Mouse (Mus musculus): ENCODE results near the gene Cplx1. TPM values are rescaled to one million over a fixed set of nuclear protein-coding genes. Genes with fewer than 3 reads are reported as not detected.
"Not testable (repeated sequence)": the region's sequence is repeated elsewhere in the genome, so short reads cannot be mapped to it uniquely, and the experiment has no call there.

Gene Cplx1
- total RNA-seq, 2 experiments from 2014 or later = not detected

DNA sequence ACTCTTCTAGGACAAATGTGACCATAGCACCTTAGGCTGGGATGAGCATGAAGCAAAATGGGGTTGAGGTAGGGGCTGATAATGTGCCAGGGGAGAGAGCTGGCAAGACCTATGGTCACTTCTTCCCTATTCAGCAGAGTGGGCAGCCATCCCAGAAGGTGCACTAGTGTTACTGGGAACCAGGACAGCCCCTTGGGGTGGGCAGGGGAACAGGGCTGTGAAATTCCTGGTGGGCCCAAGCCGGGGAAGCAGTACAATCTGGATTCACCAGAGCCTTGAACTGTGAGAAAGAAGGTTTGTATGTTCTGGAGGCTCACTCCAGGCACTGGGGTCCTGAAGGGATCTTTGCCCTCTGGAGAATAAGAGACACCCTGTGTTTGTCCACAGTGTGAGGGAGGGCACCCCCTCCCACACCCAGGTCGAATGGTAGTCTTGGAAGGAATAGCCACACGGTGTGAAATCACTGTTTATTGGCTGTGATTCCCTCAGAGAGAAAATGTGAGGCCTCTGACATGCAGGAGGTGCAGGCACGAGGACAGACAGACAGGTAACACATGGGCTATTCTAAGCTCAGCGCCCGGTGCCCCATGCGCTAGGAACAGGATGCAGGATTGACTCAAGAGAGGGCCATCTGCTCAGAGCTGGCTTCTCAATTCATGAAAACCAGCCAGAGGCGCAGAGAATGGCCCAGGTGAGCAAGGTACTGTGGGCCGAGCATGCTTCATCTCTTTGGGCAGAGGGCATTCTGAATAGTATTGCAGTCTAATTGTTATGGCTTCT is 31.5 kb downstream of the Cplx1 start:
- ATAC-seq (replicated peaks; ENCODE audit: poor library complexity) = no peak

DNA sequence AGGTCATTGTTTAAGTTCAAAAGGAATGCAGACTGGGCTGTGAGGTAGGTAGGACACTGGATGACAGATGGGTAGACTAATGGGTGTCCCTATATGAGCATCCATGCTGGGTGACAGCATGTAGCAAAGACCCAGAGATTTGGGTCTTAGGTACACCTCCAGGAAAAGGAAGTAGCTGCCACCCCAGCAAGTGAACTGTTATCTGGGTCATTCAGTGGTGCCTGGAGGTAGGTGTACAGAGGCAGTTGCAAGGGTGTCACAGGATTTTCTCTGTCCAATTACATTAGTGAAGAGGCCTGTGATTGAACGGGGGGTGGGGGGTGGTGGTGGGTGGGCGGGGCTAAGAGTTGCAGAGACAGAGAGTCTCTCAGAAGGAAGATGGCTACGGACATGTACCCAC is 33.2 kb downstream of the Cplx1 start:
- 0 out of 2 replicates have a peak, but pooled peaks have one; percentile 6 for ATAC-seq (replicated peaks; ENCODE audit: poor library complexity)

DNA sequence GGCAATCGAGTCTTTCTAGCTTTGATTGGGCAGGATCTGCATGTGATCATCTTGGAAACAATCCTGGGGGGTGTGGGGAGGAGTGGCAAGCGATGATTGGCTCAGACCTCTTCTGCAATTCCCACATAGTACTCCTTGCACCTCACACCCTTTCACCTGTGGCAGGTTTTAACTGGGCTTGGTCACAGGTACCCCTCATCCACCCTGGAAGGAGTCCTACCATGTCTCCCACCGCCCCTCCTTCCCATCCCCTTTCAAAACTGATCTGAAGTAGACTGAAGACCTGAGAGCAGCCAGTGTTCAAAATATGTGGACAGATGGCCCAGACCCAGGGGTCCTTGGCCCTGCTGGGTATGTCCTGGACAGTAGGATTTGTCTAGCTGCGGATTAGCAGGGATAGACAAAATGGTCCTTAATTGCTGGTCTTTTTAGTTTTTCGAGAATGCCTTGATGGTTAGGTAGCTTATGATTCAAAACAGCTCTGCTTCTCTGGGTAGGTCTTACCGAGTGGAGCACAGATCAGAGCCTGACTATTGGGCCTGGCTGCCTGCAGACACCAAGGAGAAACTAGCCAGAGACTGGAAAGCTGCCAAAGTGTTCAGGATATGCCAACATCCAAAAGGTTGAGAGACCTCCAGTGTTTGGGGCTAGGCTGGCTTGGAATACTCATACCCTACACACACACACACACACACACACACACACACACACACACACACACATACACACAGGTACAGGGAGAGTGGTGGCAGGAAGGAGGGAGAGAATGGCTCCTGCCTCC is 34.1 kb downstream of the Cplx1 start:
- no peak for ATAC-seq (replicated peaks; ENCODE audit: poor library complexity)

DNA sequence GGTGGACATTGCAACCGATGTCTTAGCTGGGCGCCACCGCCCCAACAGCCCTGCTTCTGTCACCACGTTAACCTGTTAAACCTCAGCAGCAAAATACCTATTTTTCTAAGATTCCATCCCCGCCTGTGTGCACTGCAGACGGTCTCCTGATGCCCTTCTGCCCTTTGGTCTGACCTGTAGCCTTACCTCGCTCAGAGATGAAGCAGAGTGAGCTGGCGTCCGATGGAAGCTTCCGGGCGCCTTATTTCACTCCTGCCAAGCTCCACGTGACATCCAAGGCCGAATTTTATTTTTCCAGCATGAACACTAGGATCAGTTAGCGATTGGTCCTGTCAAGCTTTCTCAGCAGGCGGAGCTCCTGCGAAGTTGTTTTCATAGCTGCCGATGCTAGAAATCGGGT is 47.5 kb downstream of the Cplx1 start:
- no peak for ATAC-seq (replicated peaks; ENCODE audit: poor library complexity)

DNA sequence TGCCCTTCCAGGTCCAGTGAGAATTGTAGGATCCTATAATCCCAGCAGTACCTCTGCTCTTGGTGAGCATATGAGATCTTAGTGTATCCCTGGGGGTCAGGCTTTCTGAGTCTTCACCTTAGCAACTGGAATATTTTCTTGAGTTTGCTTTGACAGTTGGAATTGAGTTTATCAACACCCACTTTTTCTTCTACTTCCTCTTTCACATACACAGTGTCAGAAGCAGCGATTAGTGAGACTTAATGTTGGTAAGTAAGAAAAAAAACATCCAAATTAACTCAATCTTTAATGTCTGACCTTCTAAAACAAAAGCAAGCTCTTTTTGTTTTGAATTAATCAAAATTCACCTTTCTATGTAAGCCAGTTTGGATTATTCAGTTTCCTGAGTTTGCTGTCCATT is 48.3 kb downstream of the Cplx1 start:
- peak; percentile 40 for ATAC-seq (replicated peaks; ENCODE audit: poor library complexity)

DNA sequence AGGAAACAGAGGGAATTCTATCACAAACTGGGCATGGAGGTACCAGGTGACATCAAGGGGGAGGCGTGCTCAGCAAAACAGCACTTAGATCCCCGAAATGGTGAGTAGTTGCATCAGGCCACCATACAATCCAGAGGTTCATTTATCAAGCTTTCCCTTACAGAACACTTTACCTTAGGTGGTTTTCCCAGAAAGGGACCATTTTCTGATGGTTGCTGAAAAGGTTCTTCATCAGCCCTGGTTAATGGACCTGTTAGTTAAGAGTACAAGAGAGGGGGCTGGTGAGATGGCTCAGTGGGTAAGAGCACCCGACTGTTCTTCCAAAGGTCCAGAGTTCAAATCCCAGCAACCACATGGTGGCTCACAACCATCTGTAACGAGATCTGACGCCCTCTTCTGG is 63.7 kb downstream of the Cplx1 start:
- not testable (repeated sequence) for ATAC-seq (replicated peaks; ENCODE audit: poor library complexity)

DNA sequence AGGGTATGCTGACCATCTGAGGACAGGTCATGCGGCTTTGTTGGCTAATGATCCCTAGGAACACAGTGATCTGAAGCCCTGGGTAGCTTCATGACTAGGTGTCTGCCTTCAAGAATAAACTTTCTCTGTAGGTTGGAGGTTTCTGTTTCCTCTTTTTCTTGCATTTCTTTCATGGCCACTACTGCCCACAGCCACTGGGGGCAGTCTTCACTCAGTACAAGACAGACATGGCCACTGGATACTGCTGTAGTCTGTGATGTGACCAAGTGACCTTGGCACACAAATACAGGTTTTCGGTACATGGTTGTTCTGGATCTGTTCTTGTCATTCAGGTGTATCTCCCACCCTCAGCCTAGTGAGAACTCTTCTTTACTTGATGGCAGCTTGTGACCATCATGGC is 64.6 kb downstream of the Cplx1 start:
- ATAC-seq (replicated peaks; ENCODE audit: poor library complexity) = peak; percentile 97

DNA sequence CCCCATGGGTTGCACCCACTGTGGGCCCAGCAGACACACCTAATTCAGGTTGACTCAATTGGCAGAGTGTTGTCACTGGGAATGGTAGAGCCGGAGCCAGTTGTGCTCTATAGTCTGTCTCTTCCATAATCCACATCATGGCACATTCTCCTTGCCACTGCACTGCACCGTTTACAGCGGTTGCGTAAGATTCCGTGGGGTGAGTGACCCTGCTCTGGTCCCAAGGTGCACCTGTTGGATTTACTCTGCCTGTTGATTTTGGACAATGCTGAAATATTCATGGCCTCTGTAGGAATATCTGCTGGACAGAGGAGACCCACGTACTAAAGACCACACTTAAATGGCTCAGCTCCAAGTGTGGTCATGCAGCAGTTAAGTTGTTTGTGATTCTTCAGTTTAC is 66.8 kb downstream of the Cplx1 start:
- no peak for ATAC-seq (replicated peaks; ENCODE audit: poor library complexity)

DNA sequence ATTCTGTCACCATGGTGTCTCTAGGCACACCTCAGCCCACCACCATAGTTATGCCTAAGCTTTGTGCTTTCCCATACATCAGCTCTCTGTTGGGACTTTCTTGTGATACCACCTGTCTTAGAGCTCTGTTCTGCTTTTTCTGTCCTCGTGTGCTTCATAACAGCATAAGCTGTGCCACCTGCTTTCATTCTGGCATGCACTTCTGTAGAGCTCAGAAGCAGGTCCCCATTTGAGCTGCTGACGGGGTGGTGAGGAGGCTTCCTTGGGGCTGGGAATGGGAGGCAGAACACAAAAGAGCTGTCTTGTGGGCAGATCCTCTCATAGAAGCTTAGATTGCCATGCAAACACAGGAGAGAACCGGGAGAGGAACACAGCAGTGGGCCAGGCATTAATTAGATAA is 73.8 kb downstream of the Cplx1 start:
- no peak for ATAC-seq (replicated peaks; ENCODE audit: poor library complexity)

DNA sequence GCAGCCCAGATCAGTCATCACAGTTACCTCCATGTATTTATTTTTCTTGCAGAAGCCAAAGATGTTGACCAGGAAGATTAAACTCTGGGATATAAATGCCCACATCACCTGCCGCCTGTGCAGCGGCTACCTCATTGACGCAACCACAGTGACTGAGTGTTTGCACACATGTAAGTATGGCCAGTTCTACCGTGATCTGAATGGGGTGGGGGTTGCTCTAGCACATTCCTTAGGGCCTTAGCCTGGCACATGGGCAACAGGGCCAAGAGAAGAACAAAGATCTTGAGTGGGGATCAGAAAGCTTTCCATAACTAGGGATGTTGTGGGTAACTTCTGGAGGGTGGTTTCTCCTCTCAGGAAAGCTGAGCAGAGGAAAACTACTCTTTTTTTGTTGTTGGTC is 76.1 kb downstream of the Cplx1 start:
- ATAC-seq (replicated peaks; ENCODE audit: poor library complexity) = no peak

DNA sequence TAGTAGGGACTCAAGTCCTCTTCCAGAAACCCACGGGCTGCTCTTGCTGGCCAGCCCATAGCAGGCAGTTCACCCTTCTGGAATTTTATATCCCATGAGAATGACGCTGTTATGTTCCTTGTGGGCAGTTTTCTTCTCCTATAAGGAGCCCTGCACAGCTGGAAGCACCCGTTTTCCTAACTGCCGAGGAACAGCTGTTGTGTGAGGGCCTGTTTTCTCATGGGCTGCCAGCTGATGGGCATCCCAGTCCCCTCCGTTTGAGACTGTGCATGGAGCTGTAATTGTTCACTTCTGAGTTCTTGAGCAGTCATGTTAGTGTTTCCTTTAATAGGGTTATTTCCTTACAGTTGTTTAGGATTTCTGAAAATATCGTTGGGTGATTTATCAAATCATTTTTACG is 80.2 kb downstream of the Cplx1 start:
- no peak for ATAC-seq (replicated peaks; ENCODE audit: poor library complexity)

Other genes starting within 250 kb of the Cplx1 start
- 4.2 and 4.8 TPM in 2 replicates for gene Pigg, start 237.4 kb downstream of the Cplx1 start, total RNA-seq (2015)
- 6.6 and 8.4 TPM in 2 replicates for gene Pigg, start 237.4 kb downstream of the Cplx1 start, total RNA-seq (2017)
- gene Gm42517, start 182.1 kb downstream of the Cplx1 start, total RNA-seq (2015) = not detected in 2 replicates
- gene Gm42517, start 182.1 kb downstream of the Cplx1 start, total RNA-seq (2017) = not detected in 2 replicates
- not detected in 2 replicates for gene Pde6b, start 161.6 kb downstream of the Cplx1 start, total RNA-seq (2015)
- gene Pde6b, start 161.6 kb downstream of the Cplx1 start, total RNA-seq (2017) = not detected in 2 replicates
- 245 and 275 TPM in 2 replicates for gene Atp5k, start 115.6 kb downstream of the Cplx1 start, total RNA-seq (2015)
- 222 and 254 TPM in 2 replicates for gene Atp5k, start 115.6 kb downstream of the Cplx1 start, total RNA-seq (2017)
- 0.59 and 1.6 TPM in 2 replicates for gene Mfsd7a, start 101.1 kb downstream of the Cplx1 start, total RNA-seq (2015)
- gene Mfsd7a, start 101.1 kb downstream of the Cplx1 start, total RNA-seq (2017) = 1.1 and 1.2 TPM in 2 replicates
- 15.8 and 21.1 TPM in 2 replicates for gene Pcgf3, start 88.8 kb downstream of the Cplx1 start, total RNA-seq (2015)
- 7.6 and 10.6 TPM in 2 replicates for gene Pcgf3, start 88.8 kb downstream of the Cplx1 start, total RNA-seq (2017)
- gene Gak, start 79.7 kb upstream of the Cplx1 start, total RNA-seq (2015) = 69.6 and 74.6 TPM in 2 replicates
- 89.9 and 120 TPM in 2 replicates for gene Gak, start 79.7 kb upstream of the Cplx1 start, total RNA-seq (2017)
- 22.9 and 28.7 TPM in 2 replicates for gene Tmem175, start 79.7 kb upstream of the Cplx1 start, total RNA-seq (2015)
- gene Tmem175, start 79.7 kb upstream of the Cplx1 start, total RNA-seq (2017) = 13.4 and 13.8 TPM in 2 replicates
- gene Idua, start 110.3 kb upstream of the Cplx1 start, total RNA-seq (2015) = 15.6 and 18.5 TPM in 2 replicates
- gene Idua, start 110.3 kb upstream of the Cplx1 start, total RNA-seq (2017) = 3.1 and 7.3 TPM in 2 replicates
- gene Dgkq, start 119.6 kb upstream of the Cplx1 start, total RNA-seq (2015) = 4.2 and 4.8 TPM in 2 replicates
- gene Dgkq, start 119.6 kb upstream of the Cplx1 start, total RNA-seq (2017) = 4.2 and 8.2 TPM in 2 replicates
- 2.0 and 2.1 TPM in 2 replicates for gene Slc26a1, start 125.5 kb upstream of the Cplx1 start, total RNA-seq (2015)
- 0.75 and 1.5 TPM in 2 replicates for gene Slc26a1, start 125.5 kb upstream of the Cplx1 start, total RNA-seq (2017)
- 1.7 TPM in 2 replicates for gene Fgfrl1, start 142.4 kb upstream of the Cplx1 start, total RNA-seq (2015)
- gene Fgfrl1, start 142.4 kb upstream of the Cplx1 start, total RNA-seq (2017) = 2.3 and 2.7 TPM in 2 replicates
- not detected in 2 replicates for gene Rnf212, start 225.0 kb upstream of the Cplx1 start, total RNA-seq (2015)
- 0.79 TPM in 1 of 2 replicates, not detected in the other for gene Rnf212, start 225.0 kb upstream of the Cplx1 start, total RNA-seq (2017)
- gene Tmed11, start 245.3 kb upstream of the Cplx1 start, total RNA-seq (2015) = not detected in 2 replicates
- gene Tmed11, start 245.3 kb upstream of the Cplx1 start, total RNA-seq (2017) = not detected in 2 replicates

Measured in megakaryocyte progenitor cell, adult 5-6 weeks (primary cell).